Mouse (Mus musculus) left cerebral cortex, postnatal 25 days (tissue): Measurements from ENCODE around the gene Bcl7c. TPM values are rescaled to one million over a fixed set of nuclear protein-coding genes. Genes with fewer than 3 reads are reported as not detected.
A peak's percentile ranks its signal among the peaks of the same experiment; 100 is the strongest.
"Not testable (repeated sequence)": the region's sequence is repeated elsewhere in the genome, so short reads cannot be mapped to it uniquely, and the experiment has no call there.

Experiments
- DNase-seq, 2 experiments: peaks; one replicate each; pipeline ENCODE4 v3.0.0; 2022; ENCODE audit warnings: low spot score in 2 of 2, mixed read lengths in 1 of 2
- intact Hi-C: fragments of 180-260 bp; cut with DNase I; formaldehyde crosslinking; loops from one replicate; pipeline ENCODE4 v1.15.1; 2025
- total RNA-seq, 2 experiments: library from RNA; stranded (reverse); gene quantifications; 2 replicates each; pipeline ENCODE4 v1.2.3; 2021

Gene Bcl7c
- total RNA-seq, 2 experiments from 2014 or later, result 37.6 to 43.0 TPM

- intact Hi-C loops, result no loop called here
- DNase-seq, result peak; percentile 13 to 45
These were observed 51.8 kb downstream of the Bcl7c start for GRCm38 (mm10) chr7:127656946-127657345.

- no peak for DNase-seq
- intact Hi-C loops, result no loop called here
These were observed 54.4 kb downstream of the Bcl7c start for GRCm38 (mm10) chr7:127654318-127654717.

GRCm38 (mm10) chr7:127652050-127652449 is 56.7 kb downstream of the Bcl7c start:
- intact Hi-C loops, result no loop called here
- DNase-seq, result no peak

- intact Hi-C loops, result no loop called here
- no peak for DNase-seq
These were observed 57.1 kb downstream of the Bcl7c start for GRCm38 (mm10) chr7:127651624-127652023.

GRCm38 (mm10) chr7:127649206-127649605 is 59.5 kb downstream of the Bcl7c start:
- DNase-seq, result no peak
- intact Hi-C loops, result no loop called here

DNA sequence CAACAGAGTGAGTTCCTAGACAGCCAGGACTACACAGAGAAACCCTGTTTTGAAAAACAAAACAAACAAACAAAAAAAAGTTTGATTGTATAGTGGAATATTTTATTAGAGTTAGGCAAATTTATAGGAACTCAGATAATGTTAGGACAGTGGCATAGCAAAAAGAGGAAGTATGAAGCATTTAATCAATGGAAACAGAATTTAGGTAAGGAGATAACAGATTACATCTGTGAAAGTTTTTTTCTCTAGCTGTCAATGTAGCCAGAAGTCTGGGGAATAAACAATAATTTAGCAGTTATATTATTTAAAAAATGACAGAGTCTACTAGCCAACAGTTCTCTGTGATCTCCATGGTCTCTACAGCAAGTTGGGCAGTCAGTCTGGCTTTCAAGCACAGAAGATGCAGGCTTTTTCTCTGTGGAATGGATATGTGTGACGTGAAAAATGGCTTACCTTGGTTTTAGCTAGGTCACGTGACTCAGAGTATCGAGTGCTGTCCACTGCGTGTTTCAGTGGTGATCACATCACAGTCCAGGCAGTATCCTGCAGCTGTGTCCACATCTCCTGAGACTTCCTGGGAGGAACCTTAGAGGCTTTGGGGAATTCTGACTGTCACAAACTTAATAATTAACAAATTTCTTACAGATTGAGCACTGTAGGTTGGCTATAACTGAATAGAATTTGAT is 60.1 kb downstream of the Bcl7c start:
- no peak for DNase-seq
- intact Hi-C loops, result no loop called here

DNA sequence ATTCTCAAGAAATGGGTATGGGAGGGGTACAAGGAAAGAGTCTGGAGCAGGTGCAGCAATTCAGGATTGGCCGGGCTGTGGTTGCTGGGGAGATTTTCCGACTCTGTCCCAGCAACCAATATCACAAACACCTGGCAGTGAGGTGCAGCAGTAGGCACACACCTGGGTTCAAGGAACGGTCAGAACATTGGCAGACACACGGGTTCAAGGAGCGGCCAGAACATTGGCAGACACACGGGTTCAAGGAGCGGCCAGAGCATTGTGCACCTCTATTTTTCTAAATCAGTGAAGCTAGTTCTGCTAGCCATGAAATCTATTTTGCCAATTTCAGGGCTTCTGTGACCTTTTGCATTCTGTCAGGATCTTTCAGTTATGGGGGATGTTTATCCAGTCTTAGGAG is 61.2 kb downstream of the Bcl7c start:
- DNase-seq, intact Hi-C loops: not testable (repeated sequence)

GRCm38 (mm10) chr7:127646363-127646762 is 62.4 kb downstream of the Bcl7c start:
- intact Hi-C loops, result no loop called here

GRCm38 (mm10) chr7:127642254-127642653 is 66.5 kb downstream of the Bcl7c start:
- intact Hi-C loops, result no loop called here
- no peak for DNase-seq

More at GRCm38 (mm10) chr7:127646363-127646762, 62.4 kb downstream of the Bcl7c start:
- no peak for DNase-seq

DNA sequence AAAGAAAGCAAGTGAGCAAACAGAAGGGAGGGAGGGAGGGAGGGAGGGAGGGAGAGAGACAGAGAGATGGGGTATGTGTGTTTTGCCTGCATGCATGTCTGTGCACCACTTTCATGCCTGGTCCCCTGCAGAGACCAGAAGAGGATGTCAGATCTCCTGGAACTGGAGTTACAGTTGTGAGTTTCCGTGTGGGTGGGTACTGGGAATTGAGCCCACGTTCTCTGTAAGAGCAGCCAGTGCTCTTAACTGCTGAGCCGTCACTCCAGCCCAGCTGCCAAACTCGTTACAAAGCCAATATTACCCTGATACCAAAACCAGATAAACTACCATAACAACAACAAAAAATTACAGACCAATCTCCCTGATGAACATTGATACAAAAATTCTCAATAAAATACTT is 67.5 kb downstream of the Bcl7c start:
- intact Hi-C loops, result no loop called here
- DNase-seq, result peak in 1 of 2 experiments; percentile 58

- intact Hi-C loops, result loop anchor here (1.0 kb wide), 1 partner anchor 23 kb away; no protein-coding TSS in a partner anchor
These were observed 71.8 kb downstream of the Bcl7c start for GRCm38 (mm10) chr7:127636963-127637362.

DNA sequence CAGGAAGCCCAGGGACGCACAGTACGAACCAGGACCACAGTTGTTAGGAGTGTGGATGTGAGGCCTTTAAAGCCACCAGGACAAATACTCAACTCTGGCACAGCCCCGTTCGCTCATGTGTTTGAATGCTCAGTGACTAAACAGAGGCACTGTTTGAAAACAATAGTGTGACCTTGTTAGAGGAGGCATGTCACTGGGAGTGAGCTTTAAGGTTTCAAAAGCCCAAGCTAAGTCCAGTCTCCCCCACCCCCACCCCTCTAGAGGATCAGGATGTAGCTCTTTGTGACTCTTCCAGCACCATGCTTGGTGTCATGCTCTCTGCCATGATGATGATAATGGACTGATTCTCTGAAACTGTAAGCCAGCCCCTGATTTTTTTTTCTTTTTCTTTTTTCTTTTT is 77.3 kb downstream of the Bcl7c start:
- intact Hi-C loops, result no loop called here
- no peak for DNase-seq

More at GRCm38 (mm10) chr7:127636963-127637362, 71.8 kb downstream of the Bcl7c start:
- DNase-seq, result peak; percentile 70 to 88

- intact Hi-C loops, result no loop called here
- DNase-seq, result no peak
These were observed 80.1 kb downstream of the Bcl7c start for GRCm38 (mm10) chr7:127628646-127629045.

DNA sequence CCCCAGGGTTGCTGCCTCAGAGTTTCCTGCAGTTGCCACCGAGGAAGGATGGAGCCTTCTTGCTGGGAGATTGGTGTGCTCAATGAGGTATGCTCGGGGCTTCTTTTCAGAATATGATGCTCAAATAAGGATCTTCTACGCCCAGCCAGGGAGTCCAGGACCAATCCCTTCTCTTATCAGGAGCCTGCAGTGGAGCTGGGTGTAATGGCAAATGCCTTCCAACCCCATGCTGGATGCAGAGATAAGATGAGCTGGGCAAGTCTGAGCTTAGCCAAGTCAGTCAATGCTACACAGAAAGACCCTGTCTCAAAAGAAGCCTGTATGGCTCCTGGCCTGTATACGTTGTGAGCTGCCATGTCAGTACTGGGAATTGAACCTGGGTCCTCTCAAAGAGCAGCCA is 82.3 kb downstream of the Bcl7c start:
- intact Hi-C loops, result no loop called here
- DNase-seq, result no peak

- no peak for DNase-seq
- intact Hi-C loops, result no loop called here
These were observed 82.7 kb downstream of the Bcl7c start for GRCm38 (mm10) chr7:127626039-127626438.

GRCm38 (mm10) chr7:127618402-127618801 is 90.3 kb downstream of the Bcl7c start:
- not testable (repeated sequence) for DNase-seq
- intact Hi-C loops, result loop anchor here (10.0 kb wide), 1 partner anchor 274 kb away; the partner anchor contains the start of gene Zfp768

GRCm38 (mm10) chr7:127617962-127618361 is 90.8 kb downstream of the Bcl7c start:
- DNase-seq, result no peak
- intact Hi-C loops, result loop anchor here (10.0 kb wide), 1 partner anchor 273 kb away; the partner anchor contains the start of gene Zfp768

GRCm38 (mm10) chr7:127616881-127617280 is 91.9 kb downstream of the Bcl7c start:
- DNase-seq, result no peak
- intact Hi-C loops, result loop anchor here (10.0 kb wide), 1 partner anchor 272 kb away; the partner anchor contains the start of gene Zfp768

DNA sequence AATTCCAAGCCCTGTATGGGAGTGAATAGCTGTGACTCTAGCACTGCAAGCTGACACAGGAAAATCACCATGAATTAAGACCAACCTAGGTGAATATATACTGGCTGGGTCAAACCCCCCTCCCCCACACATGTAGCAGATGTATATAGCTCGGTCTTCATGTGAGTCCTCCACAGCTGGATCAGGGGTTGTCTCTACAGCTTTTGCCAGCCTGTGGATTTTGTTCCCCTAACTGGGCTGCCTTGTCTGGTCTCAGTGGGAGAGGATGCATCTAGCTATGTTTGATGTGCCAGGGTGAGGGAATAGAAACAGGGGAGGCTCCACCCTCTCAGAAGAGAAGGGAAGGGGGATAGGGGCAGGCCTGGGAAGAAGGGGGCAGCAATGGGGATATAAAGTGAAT is 92.4 kb downstream of the Bcl7c start:
- no peak for DNase-seq
- intact Hi-C loops, result loop anchor here (10.0 kb wide), 1 partner anchor 272 kb away; the partner anchor contains the start of gene Zfp768

DNA sequence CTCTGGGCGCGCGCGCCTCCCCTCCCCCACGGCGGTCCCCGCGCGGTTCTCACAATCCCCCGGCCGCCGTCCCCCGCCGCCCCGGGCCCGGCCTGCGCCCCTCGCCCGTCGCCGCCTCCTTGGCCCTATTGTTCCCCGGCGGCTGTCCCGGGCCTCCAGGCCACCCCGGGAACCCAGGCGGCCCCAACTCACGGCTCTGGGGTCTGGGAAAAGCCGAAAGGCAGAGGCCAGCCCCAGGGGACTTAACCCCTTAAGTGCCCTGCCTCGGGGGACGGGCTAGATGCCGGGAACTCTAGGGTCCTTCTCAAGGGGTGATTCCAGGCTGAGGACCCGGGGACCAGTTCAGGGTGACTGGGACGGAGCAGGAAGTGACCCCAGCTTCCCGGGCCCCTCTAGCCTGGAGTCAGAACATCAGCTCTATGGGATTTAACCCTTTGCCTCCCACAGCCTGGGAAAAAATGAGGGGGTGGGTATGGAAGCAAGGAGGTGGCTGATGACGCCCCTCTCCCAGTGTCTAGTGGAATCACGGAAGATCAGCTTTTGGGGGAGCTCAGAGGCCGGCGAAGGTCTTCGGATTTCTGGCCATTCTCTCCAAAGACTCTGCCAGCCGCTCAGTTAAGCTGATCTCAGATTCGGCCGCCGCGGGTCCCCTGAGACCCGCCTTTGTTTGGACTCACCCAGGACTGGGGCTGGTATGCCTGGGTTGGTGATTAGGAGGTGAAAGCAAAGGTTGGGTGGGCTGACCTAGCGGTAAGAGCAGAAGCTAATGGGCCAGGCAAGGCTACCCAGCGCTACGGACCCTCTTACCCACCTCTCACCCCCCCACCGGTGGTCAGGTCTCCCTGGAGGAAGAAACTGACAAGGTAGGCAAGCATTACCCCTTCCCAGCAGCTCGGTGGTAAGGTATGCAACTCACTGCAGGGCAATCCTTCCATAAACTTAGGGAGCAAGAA is 93.6 kb downstream of the Bcl7c start, which contains the start of gene Zfp629:
Gene Zfp629 (minus strand): TSS at position 907 of the 953 bp plus-strand sequence.
- peak; percentile 79 to 86 for DNase-seq
- intact Hi-C loops, result loop anchor here (1.0 to 10.0 kb wide), 2 partner anchors 22 to 270 kb away; partner anchors contain the start of gene Zfp768
